Mouse (Mus musculus) ovary, adult 18-20 months (tissue): Measurements from ENCODE around the gene Hdgfl2.
"Not testable (repeated sequence)": the region's sequence is repeated elsewhere in the genome, so short reads cannot be mapped to it uniquely, and the experiment has no call there.

ENCODE experiments used
- DNase-seq: peaks from one replicate; pipeline ENCODE4 v3.0.0; 2022; ENCODE audit warnings: low spot score, mixed read lengths

Hdgfl2 gene

GRCm38 (mm10) chr17:56062081-56062480, 17.4 kb upstream of the Hdgfl2 start:
- DNase-seq, result no peak

- not testable (repeated sequence) for DNase-seq
Measured at GRCm38 (mm10) chr17:56065715-56066114, 13.7 kb upstream of the Hdgfl2 start.

- no peak for DNase-seq
Measured at GRCm38 (mm10) chr17:56066451-56066850, 13.0 kb upstream of the Hdgfl2 start.

- no peak for DNase-seq
Measured at GRCm38 (mm10) chr17:56069066-56069465, 10.4 kb upstream of the Hdgfl2 start.

- no peak for DNase-seq
Measured at GRCm38 (mm10) chr17:56071126-56071525, 8.3 kb upstream of the Hdgfl2 start.

- DNase-seq, result no peak
Measured at GRCm38 (mm10) chr17:56072243-56072642, 7.2 kb upstream of the Hdgfl2 start.

- peak; percentile 80 for DNase-seq
Measured at GRCm38 (mm10) chr17:56074097-56074826, 5.2 kb upstream of the Hdgfl2 start.

- DNase-seq, result peak; percentile 95
Measured at GRCm38 (mm10) chr17:56074827-56075208, 4.6 kb upstream of the Hdgfl2 start, which contains the start of gene Ubxn6. Gene Ubxn6 (minus strand): TSS chr17:56075028.

- DNase-seq, result no peak
Measured at GRCm38 (mm10) chr17:56077523-56077922, 1.9 kb upstream of the Hdgfl2 start.

- not testable (repeated sequence) for DNase-seq
Measured at GRCm38 (mm10) chr17:56078361-56078760, 1.1 kb upstream of the Hdgfl2 start.

- no peak for DNase-seq
Measured at GRCm38 (mm10) chr17:56079921-56080320, 487 bp downstream of the Hdgfl2 start.

GRCm38 (mm10) chr17:56080781-56081585, 1.5 kb downstream of the Hdgfl2 start:
- no peak for DNase-seq

- no peak for DNase-seq
Measured at GRCm38 (mm10) chr17:56092312-56092711, 12.9 kb downstream of the Hdgfl2 start.

GRCm38 (mm10) chr17:56092794-56093193, 13.4 kb downstream of the Hdgfl2 start:
- DNase-seq, result no peak

GRCm38 (mm10) chr17:56096883-56097282, 17.4 kb downstream of the Hdgfl2 start:
- no peak for DNase-seq

GRCm38 (mm10) chr17:56098180-56098579, 18.7 kb downstream of the Hdgfl2 start:
- DNase-seq, result no peak

- DNase-seq, result no peak
Measured at GRCm38 (mm10) chr17:56098711-56099572, 19.5 kb downstream of the Hdgfl2 start.

GRCm38 (mm10) chr17:56100811-56101210, 21.4 kb downstream of the Hdgfl2 start:
- no peak for DNase-seq

- no peak for DNase-seq
Measured at GRCm38 (mm10) chr17:56102158-56102557, 22.7 kb downstream of the Hdgfl2 start.

- no peak for DNase-seq
Measured at GRCm38 (mm10) chr17:56102927-56103326, 23.5 kb downstream of the Hdgfl2 start.

GRCm38 (mm10) chr17:56103465-56104285, 24.2 kb downstream of the Hdgfl2 start:
- DNase-seq, result no peak
